Mouse (Mus musculus) erythroblast, embryonic 14.5 days (primary cell): ENCODE results near the gene Nmnat1.

Experiments
- GATA1 ChIP-seq: IDR thresholded peaks from 2 replicates; pipeline ENCODE4 v1.6.1; 2012; ENCODE audit warnings: low read length, inconsistent platforms, mixed read lengths
- TAL1 ChIP-seq: IDR thresholded peaks from 3 replicates; pipeline ENCODE4 v1.6.1; 2012; ENCODE audit warnings: low read length, inconsistent platforms, mixed read lengths

DNA sequence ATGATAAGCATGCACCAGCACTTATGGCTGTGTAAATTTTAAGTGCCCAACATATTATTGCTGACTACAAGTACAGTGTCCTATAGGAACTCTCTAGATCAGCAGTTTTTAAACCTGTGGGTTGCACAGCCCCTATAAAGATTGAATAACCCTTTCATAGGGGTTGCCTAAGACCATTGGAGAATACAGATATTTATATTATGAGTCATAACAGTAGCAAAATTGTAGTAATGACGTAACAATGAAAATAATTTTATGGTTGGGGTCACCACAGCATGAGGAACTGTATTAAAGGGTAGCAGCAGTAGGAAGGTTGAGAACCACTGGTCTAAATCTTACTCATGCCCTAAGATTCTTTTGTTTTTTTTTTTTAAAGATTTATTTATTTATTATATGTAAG is 25.6 kb downstream of the Nmnat1 start:
- TF ChIP-seq GATA1, result no peak
- no peak for TF ChIP-seq TAL1
